Mouse (Mus musculus): Measurements from ENCODE around the gene Gm7980. TPM values are rescaled to one million over a fixed set of nuclear protein-coding genes. Genes with fewer than 3 reads are reported as not detected.
"Not testable (repeated sequence)": the region's sequence is repeated elsewhere in the genome, so short reads cannot be mapped to it uniquely, and the experiment has no call there.

The Gm7980 gene
- not detected in 2 replicates for polyA plus RNA-seq (2015; fragmentation: Nextera tagmentation; extraction: Ambion mirVana)

DNA sequence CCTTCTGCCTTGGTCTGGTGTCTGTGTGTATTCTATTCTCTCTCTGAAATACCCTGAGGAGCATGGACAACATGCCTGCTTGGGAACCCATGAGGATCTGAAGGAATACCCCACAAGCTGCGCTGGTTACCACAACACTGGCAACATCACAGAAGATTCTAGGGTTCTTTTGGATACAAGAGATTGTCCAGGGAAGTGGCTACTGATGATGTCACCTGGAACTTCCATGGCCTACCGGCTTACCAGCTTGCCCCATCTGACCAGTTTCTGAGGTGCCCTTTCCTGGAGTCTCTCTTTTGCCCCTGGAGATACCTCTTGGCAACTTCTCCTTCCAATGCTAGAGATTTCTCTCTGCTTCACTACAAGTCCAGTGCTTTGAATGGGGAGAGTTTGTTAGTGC lies at the start of gene Gm7980:
Gene Gm7980, minus strand, starts transcription at position 101 of the 400 bp plus-strand sequence.
- H3K4me3 ChIP-seq (replicated peaks); ATAC-seq (ENCODE audit: low read depth); H3K27me3 ChIP-seq; H3K4me1 ChIP-seq (replicated peaks); H3K9me3 ChIP-seq (replicated peaks); H3K9ac ChIP-seq; H3K36me3 ChIP-seq; H3K4me2 ChIP-seq; H3K27ac ChIP-seq; DNase-seq: not testable (repeated sequence)
- no CpG with 5 or more reads among the region's 2 CpGs for WGBS (ENCODE audit: insufficient replicate concordance)

DNA sequence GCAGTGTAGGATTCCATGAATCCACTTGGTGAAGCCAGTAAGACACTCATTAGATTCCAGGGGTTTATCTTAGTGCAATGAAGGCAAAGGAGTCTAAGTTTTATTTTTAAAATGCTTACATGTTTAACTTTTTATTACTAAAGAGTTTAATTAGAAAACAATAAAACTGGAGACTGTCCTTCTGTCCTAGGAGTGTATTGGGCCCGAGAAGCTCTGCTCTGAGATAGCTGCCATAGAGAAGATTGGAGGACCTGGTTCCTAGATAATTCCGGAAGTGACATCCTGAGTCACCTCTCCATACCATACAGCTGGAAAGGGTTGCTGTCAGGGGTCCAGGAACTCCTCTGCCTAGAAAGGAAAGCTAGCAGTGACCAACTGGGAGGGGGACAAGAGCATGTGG lies 36.6 kb upstream of the Gm7980 start, which contains the start of gene 1700024B05Rik:
Gene 1700024B05Rik, plus strand, starts transcription at position 301 of the 400 bp plus-strand sequence.
- H3K27me3 ChIP-seq; DNase-seq; H3K36me3 ChIP-seq; H3K4me1 ChIP-seq (replicated peaks); H3K9me3 ChIP-seq (replicated peaks); H3K9ac ChIP-seq; ATAC-seq (ENCODE audit: low read depth); H3K4me3 ChIP-seq (replicated peaks); H3K27ac ChIP-seq; H3K4me2 ChIP-seq: not testable (repeated sequence)
- 67% methylated on average over 1 of the region's 2 CpGs for WGBS (ENCODE audit: insufficient replicate concordance)

- not testable (repeated sequence) for H3K9me3 ChIP-seq (replicated peaks); H3K36me3 ChIP-seq; H3K9ac ChIP-seq; DNase-seq; H3K4me3 ChIP-seq (replicated peaks); H3K27ac ChIP-seq; H3K27me3 ChIP-seq; H3K4me2 ChIP-seq; ATAC-seq (ENCODE audit: low read depth); H3K4me1 ChIP-seq (replicated peaks)
- WGBS (ENCODE audit: insufficient replicate concordance): no CpG with 5 or more reads among the region's 1 CpGs
Measured at GRCm38 (mm10) chr14:41924649-41925048, 17.6 kb upstream of the Gm7980 start, which contains the start of gene 1700049E17Rik1. TSS of gene 1700049E17Rik1 (plus strand) at chr14:41924949.

Other genes starting within 250 kb of the Gm7980 start
- not detected in 2 replicates for gene Gm8068, start 205.4 kb downstream of the Gm7980 start, polyA plus RNA-seq (2015; fragmentation: Nextera tagmentation; extraction: Ambion mirVana)
- not detected in 2 replicates for gene Gm7929, start 156.7 kb downstream of the Gm7980 start, polyA plus RNA-seq (2015; fragmentation: Nextera tagmentation; extraction: Ambion mirVana)
- gene Gm47189, start 134.8 kb downstream of the Gm7980 start, polyA plus RNA-seq (2015; fragmentation: Nextera tagmentation; extraction: Ambion mirVana): not detected in 2 replicates
- gene 1700049E17Rik1, start 17.7 kb upstream of the Gm7980 start, polyA plus RNA-seq (2015; fragmentation: Nextera tagmentation; extraction: Ambion mirVana): not detected in 2 replicates
- not detected in 2 replicates for gene 1700024B05Rik, start 36.7 kb upstream of the Gm7980 start, polyA plus RNA-seq (2015; fragmentation: Nextera tagmentation; extraction: Ambion mirVana)
- not detected in 2 replicates for gene Gm6401, start 60.6 kb upstream of the Gm7980 start, polyA plus RNA-seq (2015; fragmentation: Nextera tagmentation; extraction: Ambion mirVana)
- not detected in 2 replicates for gene Gm3543, start 76.0 kb upstream of the Gm7980 start, polyA plus RNA-seq (2015; fragmentation: Nextera tagmentation; extraction: Ambion mirVana)
- not detected in 2 replicates for gene Gm7951, start 210.1 kb upstream of the Gm7980 start, polyA plus RNA-seq (2015; fragmentation: Nextera tagmentation; extraction: Ambion mirVana)